ENCODE assay signal across 17 mouse cellular contexts in genomic region chr15:85703858-85704257, GRCm38 (mm10). TPM values are rescaled to one million over a fixed set of nuclear protein-coding genes. Genes with fewer than 3 reads are reported as not detected.
DNase-seq lines count a peak whose midpoint lies in the region; ATAC-seq and TF ChIP-seq lines count a peak whose summit lies in the region.
"Had no signal": no experiment of that assay in that cellular context is flagged by ENCODE, and none has a peak within 500 bp of the region (broad histone marks: within the 10 kb centered on the region; RNA-seq: fewer than 3 reads in every experiment).

No protein-coding gene starts in this region.

- H3K36me3 ChIP-seq in kidney, embryonic 14.5 days (ENCODE audit: control insufficient read depth, insufficient read depth, low read length), result peaks cover 62% of the 10 kb centered on the region
- H3K36me3 ChIP-seq in lung, postnatal 0 days (ENCODE audit: insufficient read depth, low read length), result peaks cover 34% of the 10 kb centered on the region
- H3K36me3 ChIP-seq in small intestine, adult 2 months (ENCODE audit: control insufficient read depth, insufficient read depth, low read length), result peaks cover 76% of the 10 kb centered on the region
- H3K36me3 ChIP-seq in thymus, adult 2 months (ENCODE audit: control insufficient read depth, insufficient read depth, low read length), result peaks cover 58% of the 10 kb centered on the region

- H3K4me1 ChIP-seq in kidney, embryonic 14.5 days (ENCODE audit: control insufficient read depth, insufficient read depth, low read length), result 0 out of 2 replicates have a peak, but pooled peaks cover 9% of the 10 kb centered on the region
- 0 out of 2 replicates have a peak, but pooled peaks cover 8% of the 10 kb centered on the region for H3K4me1 ChIP-seq in lung, postnatal 0 days (ENCODE audit: insufficient read depth, low read depth, low read length)
- peaks cover 62% of the 10 kb centered on the region for H3K4me1 ChIP-seq in small intestine, adult 2 months (ENCODE audit: control insufficient read depth, insufficient read depth, insufficient read length, low read length)
- H3K4me1 ChIP-seq in thymus, adult 2 months (replicated peaks; ENCODE audit: control insufficient read depth, insufficient read depth, low read length), result no peaks in the 10 kb centered on the region; the same call in 1 of the 2 replicates
- H3K4me1 ChIP-seq: midbrain, embryonic 12.5 days had no signal

- no peak overlapping the region for H3K27ac ChIP-seq in kidney, embryonic 14.5 days (ENCODE audit: low read depth, low read length)
- H3K27ac ChIP-seq in lung, postnatal 0 days (ENCODE audit: low read length), result no peak overlapping the region
- peak overlapping the region; percentile 74 for H3K27ac ChIP-seq in small intestine, adult 2 months (ENCODE audit: insufficient read depth, low read depth, low read length)
- no peak overlapping the region for H3K27ac ChIP-seq in thymus, adult 2 months (ENCODE audit: control insufficient read depth, insufficient read depth, low read length)
- H3K27ac ChIP-seq: embryonic facial prominence, embryonic 13.5 days; heart, embryonic 15.5 days; limb, embryonic 12.5 days; midbrain, embryonic 12.5 days had no signal

- ATAC-seq in kidney, embryonic 14.5 days (ENCODE audit: low FRiP score, low TSS enrichment), result no peak
- ATAC-seq in lung, postnatal 0 days, result no peak
- ATAC-seq: forebrain, embryonic 13.5 days; intestine, embryonic 16.5 days had no signal

- H3K4me3 ChIP-seq in kidney, embryonic 14.5 days (ENCODE audit: low read length), result no peak overlapping the region
- no peak overlapping the region for H3K4me3 ChIP-seq in lung, postnatal 0 days (ENCODE audit: low read depth, low read length)
- no peak overlapping the region for H3K4me3 ChIP-seq in small intestine, adult 2 months (ENCODE audit: low read depth, low read length)
- no peak overlapping the region for H3K4me3 ChIP-seq in thymus, adult 2 months (ENCODE audit: control insufficient read depth, insufficient read depth, low read length)
- H3K4me3 ChIP-seq: embryonic facial prominence, embryonic 13.5 days; forebrain, embryonic 13.5 days; heart, embryonic 15.5 days; limb, embryonic 12.5 days; midbrain, embryonic 12.5 days had no signal

- TF ChIP-seq CTCF in lung, postnatal 0 days (IDR thresholded peaks at IDR 0.05), result peak; percentile 23
- TF ChIP-seq CTCF in small intestine, adult 2 months (IDR thresholded peaks at IDR 0.05; ENCODE audit: extremely low read depth, insufficient read length, insufficient replicate concordance, low read depth, low read length), result no peak
- no peak for TF ChIP-seq CTCF in thymus, adult 2 months (IDR thresholded peaks at IDR 0.05; ENCODE audit: borderline replicate concordance, control insufficient read depth, extremely low read depth, insufficient read depth, low read length, poor library complexity)

- H3K9ac ChIP-seq in kidney, embryonic 14.5 days (ENCODE audit: low read depth, low read length), result no peak overlapping the region
- no peak overlapping the region for H3K9ac ChIP-seq in lung, postnatal 0 days (replicated peaks; ENCODE audit: low read depth)
- H3K9ac ChIP-seq: embryonic facial prominence, embryonic 13.5 days; forebrain, embryonic 13.5 days; heart, embryonic 15.5 days; limb, embryonic 12.5 days; midbrain, embryonic 12.5 days had no signal

- H3K9me3 ChIP-seq in kidney, embryonic 14.5 days (ENCODE audit: control insufficient read depth, low read length), result no peaks in the 10 kb centered on the region
- H3K9me3 ChIP-seq in lung, postnatal 0 days (ENCODE audit: low read length), result no peaks in the 10 kb centered on the region
- H3K9me3 ChIP-seq: embryonic facial prominence, embryonic 13.5 days; forebrain, embryonic 13.5 days; heart, embryonic 15.5 days; limb, embryonic 12.5 days; midbrain, embryonic 12.5 days had no signal

- TF ChIP-seq POLR2A in small intestine, adult 2 months (IDR thresholded peaks at IDR 0.05; ENCODE audit: low read depth, low read length), result no peak
- no peak for TF ChIP-seq POLR2A in thymus, adult 2 months (IDR thresholded peaks at IDR 0.05; ENCODE audit: control insufficient read depth, extremely low read depth, insufficient read depth, low read length, poor library complexity)

- no peak for TF ChIP-seq EP300 in lung, postnatal 0 days (IDR thresholded peaks at IDR 0.05)

- H3K27me3 ChIP-seq in kidney, embryonic 14.5 days (ENCODE audit: control insufficient read depth, insufficient read depth, low read length), result no peaks in the 10 kb centered on the region
- no peaks in the 10 kb centered on the region for H3K27me3 ChIP-seq in lung, postnatal 0 days (replicated peaks; ENCODE audit: insufficient read depth, low read length)
- no peaks in the 10 kb centered on the region for H3K27me3 ChIP-seq in small intestine, adult 2 months (ENCODE audit: control insufficient read depth, insufficient read depth, low read length)
- no peaks in the 10 kb centered on the region for H3K27me3 ChIP-seq in thymus, adult 2 months (ENCODE audit: control insufficient read depth, insufficient read depth, low read length)
- H3K27me3 ChIP-seq: embryonic facial prominence, embryonic 13.5 days; forebrain, embryonic 13.5 days; heart, embryonic 15.5 days; limb, embryonic 12.5 days had no signal

- 93% methylated on average over 4 of the region's 4 CpGs for WGBS in kidney, embryonic 14.5 days
- 90% methylated on average over 4 of the region's 4 CpGs for WGBS in lung, postnatal 0 days
- 83% methylated on average over 4 of the region's 4 CpGs for WGBS in small intestine, adult 2 months
- WGBS in thymus, adult 2 months, result 96% methylated on average over 4 of the region's 4 CpGs

- H3K4me2 ChIP-seq in kidney, embryonic 14.5 days (replicated peaks; ENCODE audit: low read depth, low read length), result no peak overlapping the region
- no peak overlapping the region for H3K4me2 ChIP-seq in lung, postnatal 0 days (replicated peaks; ENCODE audit: low read depth, low read length)
- H3K4me2 ChIP-seq: embryonic facial prominence, embryonic 13.5 days; forebrain, embryonic 13.5 days; heart, embryonic 15.5 days; limb, embryonic 12.5 days; midbrain, embryonic 12.5 days had no signal

- peak; percentile 33 for DNase-seq in cerebellum, adult 8-10 months
- no peak for DNase-seq in cerebellum, postnatal 25 days
- peak; percentile 19 for DNase-seq in kidney, adult 18-20 months
- no peak for DNase-seq in lung, postnatal 0 days (ENCODE audit: low spot score)
- DNase-seq in lung, postnatal 10 days, result no peak
- no peak for DNase-seq in thymus, adult 2 months
- DNase-seq: B cell, adult 2 months; gastrocnemius, postnatal 14 days; thymus, adult 18-20 months had no signal

RNA-seq across cellular contexts. Expression of gene Ppara, which starts 30.9 kb away (rescaled TPM):
- 1.7 and 2.3 TPM in 2 replicates for polyA plus RNA-seq in kidney, embryonic 14.5 days (2014; fragmentation: Nextera tagmentation; extraction: Ambion mirVana)
- 5.1 and 5.2 TPM in 2 replicates for polyA plus RNA-seq in lung, postnatal 0 days (2015; fragmentation: Nextera tagmentation; extraction: Ambion mirVana)
- 3.7 and 7.2 TPM in 2 replicates for polyA plus RNA-seq in small intestine, adult 2 months (2012; rRNA removed)
- polyA plus RNA-seq in thymus, adult 2 months (2012; rRNA removed), result 1.3 and 1.9 TPM in 2 replicates

Comparison
In these comparisons a context has a peak if more than half of its experiments do, and no peak if none do; other contexts are left out.
1. DNase-seq: peak in cerebellum, adult 8-10 months (single experiment) and kidney, adult 18-20 months (single experiment); none in cerebellum, postnatal 25 days (0 of 2), lung, postnatal 0 days (single experiment), lung, postnatal 10 days (single experiment) and thymus, adult 2 months (single experiment).